Mouse (Mus musculus): ENCODE results near the gene Tmem108. TPM values are rescaled to one million over a fixed set of nuclear protein-coding genes. Genes with fewer than 3 reads are reported as not detected.

Tmem108 gene
- polyA plus RNA-seq, 1 experiment from 2014 or later, result 14.2 TPM

DNA sequence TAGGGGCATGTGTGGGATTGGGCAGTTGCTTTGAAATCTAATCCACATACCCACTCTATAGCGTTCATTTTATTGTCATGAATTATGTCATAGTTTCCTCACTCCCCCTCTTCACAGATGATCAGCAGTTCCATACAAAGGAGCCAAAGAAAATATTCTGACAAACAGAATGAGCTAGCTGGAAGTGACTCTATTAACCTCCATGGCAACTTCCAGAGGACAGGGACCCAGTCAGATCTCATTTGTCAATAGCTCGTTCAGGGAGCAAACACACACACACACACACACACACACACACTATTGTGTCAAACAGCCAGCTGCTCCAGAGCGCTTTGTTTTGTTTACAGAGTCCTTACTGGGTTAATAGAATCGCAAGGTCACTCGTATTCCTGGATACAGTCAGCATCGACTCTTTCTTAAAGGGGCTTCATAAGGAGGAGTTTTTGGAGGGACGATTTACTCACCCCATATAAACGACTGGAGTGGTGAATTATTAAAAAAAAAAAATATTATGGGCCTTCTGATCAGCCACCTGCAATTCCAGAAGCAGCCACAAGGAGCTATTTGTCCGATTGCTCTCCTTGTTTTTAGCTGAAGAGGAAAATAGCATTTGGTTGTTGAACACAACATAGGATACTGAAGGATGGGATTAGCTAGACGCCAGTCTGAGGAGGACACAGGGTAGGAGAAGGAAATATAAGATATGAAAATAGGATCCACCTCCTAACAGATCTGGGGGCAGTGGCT, 197.6 kb downstream of the Tmem108 start:
- H3K9me3 ChIP-seq (replicated peaks; ENCODE audit: control insufficient read depth, low read length), result no peaks in the 10 kb centered on the region
- 36% methylated on average over 10 of the region's 10 CpGs for WGBS
- no peak overlapping the region for H3K4me2 ChIP-seq (ENCODE audit: low read depth, low read length)
- ATAC-seq (replicated peaks; ENCODE audit: insufficient number of reproducible peaks, low FRiP score, low TSS enrichment, low read depth) (no peak), DNase-seq (ENCODE audit: low spot score) (peak; percentile 66)
- no peak overlapping the region for H3K4me3 ChIP-seq (ENCODE audit: low read depth, low read length)
- no peaks in the 10 kb centered on the region for H3K36me3 ChIP-seq (replicated peaks; ENCODE audit: control insufficient read depth, insufficient read depth, low read depth, low read length)
- no peak overlapping the region for H3K9ac ChIP-seq (replicated peaks; ENCODE audit: low read length)
- no peaks in the 10 kb centered on the region for H3K27me3 ChIP-seq (ENCODE audit: control insufficient read depth, insufficient read depth, low read length)
- H3K4me1 ChIP-seq (ENCODE audit: control insufficient read depth, insufficient read depth, low read length), result no peaks in the 10 kb centered on the region
- no peak overlapping the region for H3K27ac ChIP-seq (replicated peaks; ENCODE audit: low read depth, low read length)

DNA sequence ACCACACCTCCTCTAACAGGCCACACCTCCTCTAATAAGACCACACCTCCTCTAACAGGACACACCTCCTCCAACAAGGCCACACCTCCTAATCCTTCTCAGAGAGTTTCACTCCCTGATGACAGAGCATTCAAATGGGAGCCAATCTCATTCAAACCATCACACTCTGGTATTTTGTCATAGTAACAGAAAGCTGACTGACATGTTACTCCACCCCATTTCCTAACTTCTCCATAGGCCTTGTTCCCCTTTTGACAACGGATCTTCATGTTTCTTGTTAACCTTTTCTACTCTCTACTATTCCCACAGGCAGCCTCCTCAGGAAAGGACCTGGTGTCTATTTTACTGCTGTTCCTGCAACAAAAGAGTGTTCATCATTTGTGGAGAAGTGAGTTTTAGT, 199.6 kb downstream of the Tmem108 start:
- Histone ChIP-seq H3K9ac (replicated peaks; ENCODE audit: low read length) (no peak overlapping the region), H3K9me3 (replicated peaks; ENCODE audit: control insufficient read depth, low read length) (no peaks in the 10 kb centered on the region), H3K27ac (replicated peaks; ENCODE audit: low read depth, low read length) (no peak overlapping the region), H3K36me3 (replicated peaks; ENCODE audit: control insufficient read depth, insufficient read depth, low read depth, low read length) (no peaks in the 10 kb centered on the region), H3K4me2 (ENCODE audit: low read depth, low read length) (no peak overlapping the region), H3K27me3 (ENCODE audit: control insufficient read depth, insufficient read depth, low read length) (no peaks in the 10 kb centered on the region), H3K4me1 (ENCODE audit: control insufficient read depth, insufficient read depth, low read length) (no peaks in the 10 kb centered on the region), H3K4me3 (ENCODE audit: low read depth, low read length) (no peak overlapping the region)
- no peak for DNase-seq (ENCODE audit: low spot score)
- 54% methylated on average over 1 of the region's 1 CpGs for WGBS
- ATAC-seq (replicated peaks; ENCODE audit: insufficient number of reproducible peaks, low FRiP score, low TSS enrichment, low read depth), result no peak

GRCm38 (mm10) chr9:103558741-103559140, 202.9 kb downstream of the Tmem108 start:
- ATAC-seq (replicated peaks; ENCODE audit: insufficient number of reproducible peaks, low FRiP score, low TSS enrichment, low read depth) (no peak), DNase-seq (ENCODE audit: low spot score) (no peak)
- no peaks in the 10 kb centered on the region for H3K9me3 ChIP-seq (replicated peaks; ENCODE audit: control insufficient read depth, low read length)
- no peaks in the 10 kb centered on the region for H3K36me3 ChIP-seq (replicated peaks; ENCODE audit: control insufficient read depth, insufficient read depth, low read depth, low read length)
- H3K27ac ChIP-seq (replicated peaks; ENCODE audit: low read depth, low read length), result no peak overlapping the region
- H3K27me3 ChIP-seq (ENCODE audit: control insufficient read depth, insufficient read depth, low read length), result no peaks in the 10 kb centered on the region
- no peak overlapping the region for H3K4me3 ChIP-seq (ENCODE audit: low read depth, low read length)
- no peak overlapping the region for H3K9ac ChIP-seq (replicated peaks; ENCODE audit: low read length)
- WGBS, result 76% methylated on average over 6 of the region's 6 CpGs
- no peak overlapping the region for H3K4me2 ChIP-seq (ENCODE audit: low read depth, low read length)
- no peaks in the 10 kb centered on the region for H3K4me1 ChIP-seq (ENCODE audit: control insufficient read depth, insufficient read depth, low read length)

GRCm38 (mm10) chr9:103558240-103558639, 203.4 kb downstream of the Tmem108 start:
- ATAC-seq (replicated peaks; ENCODE audit: insufficient number of reproducible peaks, low FRiP score, low TSS enrichment, low read depth) (no peak), DNase-seq (ENCODE audit: low spot score) (no peak)
- Histone ChIP-seq H3K9ac (replicated peaks; ENCODE audit: low read length) (no peak overlapping the region), H3K4me1 (ENCODE audit: control insufficient read depth, insufficient read depth, low read length) (no peaks in the 10 kb centered on the region), H3K27me3 (ENCODE audit: control insufficient read depth, insufficient read depth, low read length) (no peaks in the 10 kb centered on the region), H3K9me3 (replicated peaks; ENCODE audit: control insufficient read depth, low read length) (no peaks in the 10 kb centered on the region), H3K4me2 (ENCODE audit: low read depth, low read length) (no peak overlapping the region), H3K4me3 (ENCODE audit: low read depth, low read length) (no peak overlapping the region), H3K36me3 (replicated peaks; ENCODE audit: control insufficient read depth, insufficient read depth, low read depth, low read length) (no peaks in the 10 kb centered on the region), H3K27ac (replicated peaks; ENCODE audit: low read depth, low read length) (no peak overlapping the region)
- WGBS, result 88% methylated on average over 7 of the region's 7 CpGs

DNA sequence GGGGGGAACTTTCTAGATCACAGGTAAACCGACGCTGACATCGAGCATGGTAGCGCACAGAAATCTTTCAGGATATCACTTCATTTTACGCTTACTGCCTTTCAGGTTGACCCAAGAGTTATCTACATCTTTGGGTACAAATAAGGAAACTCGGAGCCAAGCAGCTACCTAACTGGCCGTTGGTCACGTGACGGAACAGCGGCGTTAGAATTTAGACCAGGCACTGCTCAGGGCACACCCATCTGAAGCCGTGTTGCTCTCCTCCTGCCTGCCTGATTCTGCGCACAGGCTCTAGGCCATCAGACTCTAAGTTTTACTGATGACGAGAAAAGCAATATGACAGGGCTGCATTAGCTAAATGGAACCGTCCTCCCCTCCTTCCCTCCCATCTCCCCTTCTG, 204.6 kb downstream of the Tmem108 start:
- Histone ChIP-seq H3K4me2 (ENCODE audit: low read depth, low read length) (no peak overlapping the region), H3K9ac (replicated peaks; ENCODE audit: low read length) (no peak overlapping the region), H3K36me3 (replicated peaks; ENCODE audit: control insufficient read depth, insufficient read depth, low read depth, low read length) (no peaks in the 10 kb centered on the region), H3K27me3 (ENCODE audit: control insufficient read depth, insufficient read depth, low read length) (no peaks in the 10 kb centered on the region), H3K9me3 (replicated peaks; ENCODE audit: control insufficient read depth, low read length) (no peaks in the 10 kb centered on the region), H3K4me3 (ENCODE audit: low read depth, low read length) (no peak overlapping the region), H3K4me1 (ENCODE audit: control insufficient read depth, insufficient read depth, low read length) (no peaks in the 10 kb centered on the region), H3K27ac (replicated peaks; ENCODE audit: low read depth, low read length) (no peak overlapping the region)
- no peak for DNase-seq (ENCODE audit: low spot score)
- WGBS, result 88% methylated on average over 15 of the region's 15 CpGs
- ATAC-seq (replicated peaks; ENCODE audit: insufficient number of reproducible peaks, low FRiP score, low TSS enrichment, low read depth), result no peak

- Histone ChIP-seq H3K4me3 (ENCODE audit: low read depth, low read length) (no peak overlapping the region), H3K4me1 (ENCODE audit: control insufficient read depth, insufficient read depth, low read length) (no peaks in the 10 kb centered on the region), H3K4me2 (ENCODE audit: low read depth, low read length) (no peak overlapping the region), H3K9ac (replicated peaks; ENCODE audit: low read length) (no peak overlapping the region), H3K9me3 (replicated peaks; ENCODE audit: control insufficient read depth, low read length) (no peaks in the 10 kb centered on the region), H3K36me3 (replicated peaks; ENCODE audit: control insufficient read depth, insufficient read depth, low read depth, low read length) (no peaks in the 10 kb centered on the region), H3K27me3 (ENCODE audit: control insufficient read depth, insufficient read depth, low read length) (no peaks in the 10 kb centered on the region), H3K27ac (replicated peaks; ENCODE audit: low read depth, low read length) (no peak overlapping the region)
- DNase-seq (ENCODE audit: low spot score) (no peak), ATAC-seq (replicated peaks; ENCODE audit: insufficient number of reproducible peaks, low FRiP score, low TSS enrichment, low read depth) (no peak)
- 66% methylated on average over 6 of the region's 6 CpGs for WGBS
These were observed 206.3 kb downstream of the Tmem108 start for GRCm38 (mm10) chr9:103555334-103555733.

GRCm38 (mm10) chr9:103550661-103551248, 210.9 kb downstream of the Tmem108 start:
- no peak for DNase-seq (ENCODE audit: low spot score)
- Histone ChIP-seq H3K4me2 (ENCODE audit: low read depth, low read length) (no peak overlapping the region), H3K9me3 (replicated peaks; ENCODE audit: control insufficient read depth, low read length) (no peaks in the 10 kb centered on the region), H3K4me1 (ENCODE audit: control insufficient read depth, insufficient read depth, low read length) (no peaks in the 10 kb centered on the region), H3K36me3 (replicated peaks; ENCODE audit: control insufficient read depth, insufficient read depth, low read depth, low read length) (no peaks in the 10 kb centered on the region), H3K27me3 (ENCODE audit: control insufficient read depth, insufficient read depth, low read length) (no peaks in the 10 kb centered on the region), H3K4me3 (ENCODE audit: low read depth, low read length) (no peak overlapping the region), H3K27ac (replicated peaks; ENCODE audit: low read depth, low read length) (no peak overlapping the region), H3K9ac (replicated peaks; ENCODE audit: low read length) (no peak overlapping the region)
- WGBS, result 56% methylated on average over 21 of the region's 21 CpGs
- 0 out of 2 replicates have a peak, but pooled peaks have one; percentile 14 for ATAC-seq (replicated peaks; ENCODE audit: insufficient number of reproducible peaks, low FRiP score, low TSS enrichment, low read depth)

GRCm38 (mm10) chr9:103549178-103549577, 212.5 kb downstream of the Tmem108 start:
- WGBS, result 78% methylated on average over 3 of the region's 3 CpGs
- H3K4me2 ChIP-seq (ENCODE audit: low read depth, low read length), result no peak overlapping the region
- H3K36me3 ChIP-seq (replicated peaks; ENCODE audit: control insufficient read depth, insufficient read depth, low read depth, low read length), result no peaks in the 10 kb centered on the region

More at GRCm38 (mm10) chr9:103549178-103549577, 212.5 kb downstream of the Tmem108 start:
- no peak for ATAC-seq (replicated peaks; ENCODE audit: insufficient number of reproducible peaks, low FRiP score, low TSS enrichment, low read depth)
- Histone ChIP-seq H3K4me3 (ENCODE audit: low read depth, low read length) (no peak overlapping the region), H3K4me1 (ENCODE audit: control insufficient read depth, insufficient read depth, low read length) (no peaks in the 10 kb centered on the region; the same call in 1 of the 2 replicates), H3K9ac (replicated peaks; ENCODE audit: low read length) (no peak overlapping the region), H3K27ac (replicated peaks; ENCODE audit: low read depth, low read length) (no peak overlapping the region), H3K27me3 (ENCODE audit: control insufficient read depth, insufficient read depth, low read length) (no peaks in the 10 kb centered on the region), H3K9me3 (replicated peaks; ENCODE audit: control insufficient read depth, low read length) (no peaks in the 10 kb centered on the region)
- DNase-seq (ENCODE audit: low spot score), result no peak
